Mouse (Mus musculus): ENCODE data around the gene Wnt1. TPM values are rescaled to one million over a fixed set of nuclear protein-coding genes. Genes with fewer than 3 reads are reported as not detected.

The Wnt1 gene
- polyA plus RNA-seq, 1 experiment, result 0.07 TPM

DNA sequence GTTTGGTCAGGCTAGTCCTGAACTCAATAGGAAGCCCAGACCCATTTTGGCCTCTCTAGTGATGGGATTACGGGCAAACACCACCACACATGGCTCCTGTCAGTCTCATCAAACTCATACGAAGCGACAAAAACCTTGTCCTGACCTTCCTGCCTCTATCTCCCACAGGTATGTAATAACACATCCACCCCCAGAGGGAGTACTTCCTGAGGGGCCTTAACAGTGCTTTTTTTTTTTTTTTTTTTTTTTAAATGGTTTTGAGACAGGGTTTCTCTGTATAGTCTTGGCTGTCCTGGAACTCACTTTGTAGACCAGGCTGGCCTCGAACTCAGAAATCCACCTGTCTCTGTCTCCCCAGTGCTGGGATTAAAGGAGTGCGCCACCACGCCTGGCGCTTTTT is 28.5 kb downstream of the Wnt1 start:
- 96% methylated on average over 7 of the region's 7 CpGs for WGBS
- TF ChIP-seq CTCF (IDR thresholded peaks at IDR 0.05; ENCODE audit: borderline replicate concordance, control insufficient read depth, extremely low read depth, insufficient read depth, low read length, poor library complexity), result no peak
- no peak for TF ChIP-seq POLR2A (IDR thresholded peaks at IDR 0.05; ENCODE audit: control insufficient read depth, extremely low read depth, insufficient read depth, low read length, poor library complexity)
- peaks cover 26% of the 10 kb centered on the region for H3K36me3 ChIP-seq (ENCODE audit: control insufficient read depth, insufficient read depth, low read length)

DNA sequence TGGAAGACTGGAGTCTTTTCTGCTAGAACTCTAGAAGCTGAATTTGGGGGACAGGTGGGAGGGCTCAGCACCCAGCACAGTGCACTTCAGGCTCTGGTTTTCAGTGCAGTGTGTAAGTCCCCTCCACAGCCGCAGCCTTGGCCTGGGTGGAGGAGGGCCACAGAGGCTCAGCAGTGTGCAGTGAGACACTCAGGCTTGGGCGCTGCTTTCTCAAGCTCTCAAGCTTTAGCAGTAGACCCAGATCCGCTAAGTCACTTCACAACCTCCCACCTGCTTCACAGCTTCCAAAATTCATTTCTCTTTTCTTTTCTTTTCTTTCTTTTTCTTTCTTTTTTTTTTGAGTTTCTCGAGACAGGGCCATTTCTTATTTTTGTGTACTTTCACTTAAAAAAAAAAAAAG is 31.3 kb downstream of the Wnt1 start:
- no peak overlapping the region for H3K4me3 ChIP-seq (ENCODE audit: control insufficient read depth, insufficient read depth, low read length)
- H3K36me3 ChIP-seq (ENCODE audit: control insufficient read depth, insufficient read depth, low read length), result peaks cover 15% of the 10 kb centered on the region
- H3K27ac ChIP-seq (ENCODE audit: control insufficient read depth, insufficient read depth, low read length), result no peak overlapping the region

More for the DNA sequence above, 28.5 kb downstream of the Wnt1 start:
- H3K27me3 ChIP-seq (ENCODE audit: control insufficient read depth, insufficient read depth, low read length), result no peaks in the 10 kb centered on the region
- H3K4me1 ChIP-seq (replicated peaks; ENCODE audit: control insufficient read depth, insufficient read depth, low read length), result no peaks in the 10 kb centered on the region
- H3K4me3 ChIP-seq (ENCODE audit: control insufficient read depth, insufficient read depth, low read length), result no peak overlapping the region
- no peak overlapping the region for H3K27ac ChIP-seq (ENCODE audit: control insufficient read depth, insufficient read depth, low read length)
- no peak for DNase-seq

DNA sequence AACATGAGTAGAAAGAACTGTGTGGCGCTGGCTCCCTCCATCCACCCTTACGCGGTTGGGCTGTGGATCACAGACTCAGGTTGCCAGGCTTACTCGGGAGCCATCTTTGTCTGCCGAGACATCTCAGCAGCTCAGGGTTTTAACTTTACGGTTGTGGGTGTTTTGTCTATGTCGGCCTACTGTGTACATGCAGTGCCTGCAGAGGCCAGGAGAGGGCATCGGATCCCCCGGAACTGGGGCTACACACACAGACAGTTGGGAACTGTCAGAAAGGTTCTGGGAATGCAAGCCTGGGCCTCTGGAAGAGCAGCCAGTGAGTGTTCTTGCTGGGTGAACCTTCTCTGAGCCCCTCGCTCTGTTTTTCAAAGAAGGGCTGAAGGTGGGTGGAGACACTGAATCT is 31.7 kb downstream of the Wnt1 start:
- Histone ChIP-seq H3K27ac (ENCODE audit: control insufficient read depth, insufficient read depth, low read length) (no peak overlapping the region), H3K4me3 (ENCODE audit: control insufficient read depth, insufficient read depth, low read length) (no peak overlapping the region), H3K36me3 (ENCODE audit: control insufficient read depth, insufficient read depth, low read length) (peaks cover 15% of the 10 kb centered on the region), H3K4me1 (replicated peaks; ENCODE audit: control insufficient read depth, insufficient read depth, low read length) (no peaks in the 10 kb centered on the region), H3K27me3 (ENCODE audit: control insufficient read depth, insufficient read depth, low read length) (no peaks in the 10 kb centered on the region)
- WGBS, result 87% methylated on average over 10 of the region's 10 CpGs
- DNase-seq, result peak; percentile 62
- TF ChIP-seq CTCF (IDR thresholded peaks at IDR 0.05; ENCODE audit: borderline replicate concordance, control insufficient read depth, extremely low read depth, insufficient read depth, low read length, poor library complexity) (peak; percentile 78; the same call in 1 of the 2 replicates), POLR2A (IDR thresholded peaks at IDR 0.05; ENCODE audit: control insufficient read depth, extremely low read depth, insufficient read depth, low read length, poor library complexity) (no peak)

More for the DNA sequence above, 31.3 kb downstream of the Wnt1 start:
- Histone ChIP-seq H3K27me3 (ENCODE audit: control insufficient read depth, insufficient read depth, low read length) (no peaks in the 10 kb centered on the region), H3K4me1 (replicated peaks; ENCODE audit: control insufficient read depth, insufficient read depth, low read length) (no peaks in the 10 kb centered on the region)
- DNase-seq, result no peak
- no peak for TF ChIP-seq POLR2A (IDR thresholded peaks at IDR 0.05; ENCODE audit: control insufficient read depth, extremely low read depth, insufficient read depth, low read length, poor library complexity)
- no peak for TF ChIP-seq CTCF (IDR thresholded peaks at IDR 0.05; ENCODE audit: borderline replicate concordance, control insufficient read depth, extremely low read depth, insufficient read depth, low read length, poor library complexity)
- WGBS, result 93% methylated on average over 4 of the region's 4 CpGs

DNA sequence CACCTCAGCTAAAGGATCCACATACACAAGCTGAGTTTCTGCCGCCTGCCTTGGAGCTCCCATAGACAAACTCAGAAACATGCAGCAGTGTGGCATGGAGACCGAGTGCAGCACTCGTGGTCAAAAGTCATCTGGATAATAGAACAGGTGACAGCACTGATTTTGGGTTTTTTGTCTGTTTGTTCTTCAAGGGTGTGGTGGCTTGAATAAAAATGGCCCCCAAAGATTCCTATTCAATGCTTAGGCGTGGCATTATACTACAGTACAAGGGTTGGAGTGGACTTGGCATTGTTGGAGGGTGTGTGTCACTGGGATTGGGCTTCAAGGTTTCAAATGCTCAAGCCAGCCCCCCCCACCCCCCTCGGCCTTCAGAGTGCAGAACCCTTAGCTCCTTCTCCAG is 32.5 kb downstream of the Wnt1 start:
- no peak for TF ChIP-seq POLR2A (IDR thresholded peaks at IDR 0.05; ENCODE audit: control insufficient read depth, extremely low read depth, insufficient read depth, low read length, poor library complexity)
- TF ChIP-seq CTCF (IDR thresholded peaks at IDR 0.05; ENCODE audit: borderline replicate concordance, control insufficient read depth, extremely low read depth, insufficient read depth, low read length, poor library complexity), result no peak
- no peak overlapping the region for H3K4me3 ChIP-seq (ENCODE audit: control insufficient read depth, insufficient read depth, low read length)
- no peak overlapping the region for H3K27ac ChIP-seq (ENCODE audit: control insufficient read depth, insufficient read depth, low read length)
- H3K36me3 ChIP-seq (ENCODE audit: control insufficient read depth, insufficient read depth, low read length), result peaks cover 15% of the 10 kb centered on the region
- no peak for DNase-seq
- 95% methylated on average over 5 of the region's 5 CpGs for WGBS
- no peaks in the 10 kb centered on the region for H3K27me3 ChIP-seq (ENCODE audit: control insufficient read depth, insufficient read depth, low read length)
- no peaks in the 10 kb centered on the region; the same call in 1 of the 2 replicates for H3K4me1 ChIP-seq (replicated peaks; ENCODE audit: control insufficient read depth, insufficient read depth, low read length)

DNA sequence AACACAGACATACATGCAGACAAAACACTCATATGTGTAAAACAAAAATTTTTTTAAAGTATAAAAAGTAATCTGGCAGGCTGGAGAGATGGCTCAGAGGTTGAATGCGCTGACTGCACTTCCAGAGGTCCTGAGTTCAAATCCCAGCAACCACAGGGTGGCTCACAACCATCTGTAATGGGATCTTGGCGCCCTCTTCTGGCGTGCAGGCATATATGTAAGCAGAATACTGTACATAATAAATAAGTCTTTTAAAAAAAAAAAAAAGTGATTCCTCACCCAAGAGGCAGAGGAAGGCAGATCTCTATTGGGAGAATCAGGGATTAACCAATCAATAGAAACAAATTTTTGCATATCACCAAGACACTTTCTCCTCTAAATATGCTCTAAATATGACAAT is 33.8 kb downstream of the Wnt1 start:
- Histone ChIP-seq H3K27ac (ENCODE audit: control insufficient read depth, insufficient read depth, low read length) (no peak overlapping the region), H3K4me3 (ENCODE audit: control insufficient read depth, insufficient read depth, low read length) (no peak overlapping the region), H3K36me3 (ENCODE audit: control insufficient read depth, insufficient read depth, low read length) (peaks cover 15% of the 10 kb centered on the region), H3K27me3 (ENCODE audit: control insufficient read depth, insufficient read depth, low read length) (no peaks in the 10 kb centered on the region), H3K4me1 (replicated peaks; ENCODE audit: control insufficient read depth, insufficient read depth, low read length) (no peaks in the 10 kb centered on the region; the same call in 1 of the 2 replicates)
- no peak for DNase-seq
- no peak for TF ChIP-seq POLR2A (IDR thresholded peaks at IDR 0.05; ENCODE audit: control insufficient read depth, extremely low read depth, insufficient read depth, low read length, poor library complexity)
- no peak for TF ChIP-seq CTCF (IDR thresholded peaks at IDR 0.05; ENCODE audit: borderline replicate concordance, control insufficient read depth, extremely low read depth, insufficient read depth, low read length, poor library complexity)
- WGBS, result 95% methylated on average over 3 of the region's 3 CpGs

DNA sequence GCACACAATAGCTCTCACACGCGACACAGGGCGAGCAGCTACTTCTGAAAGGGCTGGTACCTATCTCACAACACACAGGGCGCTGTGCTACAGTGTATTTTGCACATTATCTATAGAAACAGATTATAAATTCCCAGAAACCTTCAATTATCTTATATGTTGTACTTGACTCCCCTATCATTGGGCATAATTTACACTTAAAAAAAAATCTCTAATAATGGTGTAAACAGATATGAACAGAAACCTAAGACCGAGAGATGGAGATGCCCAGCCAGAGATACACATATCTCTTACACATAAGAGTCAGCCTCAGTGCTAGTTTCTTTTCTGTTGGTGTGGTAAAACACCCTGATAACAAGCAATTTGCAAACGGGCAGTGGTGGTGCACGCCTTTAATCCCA is 38.0 kb downstream of the Wnt1 start:
- TF ChIP-seq POLR2A (IDR thresholded peaks at IDR 0.05; ENCODE audit: control insufficient read depth, extremely low read depth, insufficient read depth, low read length, poor library complexity), result no peak
- Histone ChIP-seq H3K27ac (ENCODE audit: control insufficient read depth, insufficient read depth, low read length) (no peak overlapping the region), H3K4me1 (replicated peaks; ENCODE audit: control insufficient read depth, insufficient read depth, low read length) (peaks cover 16% of the 10 kb centered on the region), H3K27me3 (ENCODE audit: control insufficient read depth, insufficient read depth, low read length) (no peaks in the 10 kb centered on the region), H3K4me3 (ENCODE audit: control insufficient read depth, insufficient read depth, low read length) (no peak overlapping the region), H3K36me3 (ENCODE audit: control insufficient read depth, insufficient read depth, low read length) (peaks cover 15% of the 10 kb centered on the region)
- WGBS, result 96% methylated on average over 7 of the region's 7 CpGs
- no peak for DNase-seq
